Mouse (Mus musculus) liver, postnatal 0 days (tissue): Measurements from ENCODE around the gene Rps6.

Source experiments
- CTCF ChIP-seq: sonication (generic); IDR thresholded peaks from 2 replicates; pipeline ENCODE4 v1.5.1; 2016; ENCODE audit warnings: antibody characterized with exemption, low read depth
- EP300 ChIP-seq: IDR thresholded peaks from 2 replicates; pipeline ENCODE4 v1.6.1; 2016; ENCODE audit warnings: antibody characterized with exemption, low read depth, mild to moderate bottlenecking

DNA sequence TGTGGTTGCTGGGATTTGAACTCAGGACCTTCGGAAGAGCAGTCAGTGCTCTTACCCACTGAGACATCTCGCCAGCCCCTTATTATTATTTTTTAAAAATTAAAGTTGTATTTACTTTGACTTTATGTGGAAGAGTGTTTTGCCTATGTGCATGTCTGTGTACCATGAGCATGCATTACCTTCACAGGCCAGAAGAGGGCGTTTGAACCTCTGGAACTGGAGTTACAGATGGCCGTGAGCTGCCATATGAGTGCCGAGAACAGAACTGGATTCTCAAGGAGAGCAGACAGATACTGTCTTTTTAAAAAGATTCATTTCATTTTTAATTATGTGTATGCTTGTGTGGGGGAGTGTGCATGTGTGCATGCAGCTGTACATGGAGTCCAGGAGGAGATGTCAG, 30.7 kb upstream of the Rps6 start:
- peak; percentile 61 for TF ChIP-seq CTCF
- no peak for TF ChIP-seq EP300
